Mouse (Mus musculus) left cerebral cortex, adult 6 months (tissue): Measurements from ENCODE around the gene Zfp110. TPM values are rescaled to one million over a fixed set of nuclear protein-coding genes. Genes with fewer than 3 reads are reported as not detected.

Experiments
- long read RNA-seq, 2 experiments: library from polyadenylated mRNA; unstranded; transcript quantifications; one replicate each; pipeline ENCODE4 v2.0.0; 2019 to 2020
- polyA plus RNA-seq: library from polyadenylated mRNA; unstranded; fragments of <200 nt; fragmentation: Nextera tagmentation; gene quantifications from 2 replicates; pipeline ENCODE4 v1.2.3, GENCODE M21; 2021

Zfp110 gene
- 5.6 and 8.0 TPM in 2 replicates for polyA plus RNA-seq
- long read RNA-seq, experiment 1, transcript Zfp110-201 (8 exons, 3,591 nt): major isoform, 84 of 110 reads
- long read RNA-seq, experiment 1, transcript Zfp110-203 (3 exons, 603 nt): minor isoform, 5 of 110 reads
- long read RNA-seq, experiment 1, partial matches to known transcripts: 12 of 110 reads
- long read RNA-seq, experiment 1, other reads (novel, unspliced or antisense): 9 of 110 reads
- long read RNA-seq, experiment 2, transcript Zfp110-201 (8 exons, 3,591 nt): major isoform, 12 of 19 reads
- long read RNA-seq, experiment 2, partial matches to known transcripts: 0 of 19 reads
- long read RNA-seq, experiment 2, other reads (novel, unspliced or antisense): 6 of 19 reads

GRCm38 (mm10) chr7:12834162-12835120 is at the start of gene Zfp110:
TSS of gene Zfp110 (plus strand) at chr7:12834761.

GRCm38 (mm10) chr7:12802866-12803726 is 31.5 kb upstream of the Zfp110 start, which contains the start of gene Zscan18:
TSS of gene Zscan18 (minus strand) at chr7:12803635.

GRCm38 (mm10) chr7:12818521-12819295 is 15.9 kb upstream of the Zfp110 start, which contains the start of gene Zfp329:
TSS of gene Zfp329 (minus strand) at chr7:12818858.

GRCm38 (mm10) chr7:12880911-12881660 is 46.5 kb downstream of the Zfp110 start, which contains the start of gene Zfp128:
TSS of gene Zfp128 (plus strand) at chr7:12881177.

DNA sequence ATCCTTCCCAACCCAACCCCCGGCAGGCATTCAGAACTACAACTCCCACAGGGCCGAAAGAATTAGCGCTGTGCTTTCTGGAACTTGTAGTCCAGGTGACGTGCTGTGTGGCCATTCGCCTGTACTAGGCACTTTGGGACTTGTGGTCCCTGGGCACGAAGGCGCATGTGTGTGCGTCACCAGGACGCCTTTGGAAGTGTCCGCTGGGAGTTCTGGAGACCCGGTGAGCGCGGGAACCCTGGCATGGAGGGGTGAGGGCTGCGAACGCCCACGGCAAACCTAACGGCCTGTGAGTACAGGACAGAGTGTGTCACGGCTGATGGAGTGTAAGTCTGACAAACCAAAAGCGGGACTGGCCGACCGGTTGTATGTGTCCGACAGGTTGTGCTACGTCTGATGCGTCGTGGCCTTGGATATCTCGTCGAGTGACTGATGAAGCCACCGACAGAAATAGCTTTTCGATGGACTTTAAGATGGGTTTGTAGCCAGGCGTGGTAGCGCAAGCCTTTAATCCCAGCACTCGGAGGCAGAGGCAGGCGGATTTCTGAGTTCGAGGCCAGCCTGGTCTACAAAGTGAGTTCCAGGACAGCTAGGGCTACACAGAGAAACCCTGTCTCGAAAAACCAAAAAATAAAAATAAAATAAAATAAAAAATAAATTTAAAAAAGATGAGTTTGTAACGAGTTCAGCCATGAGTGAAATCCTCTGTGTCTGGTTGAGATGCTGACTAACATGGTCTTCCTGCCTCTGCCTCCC is 63.3 kb downstream of the Zfp110 start, which contains the start of gene Zscan22:
Zscan22 (plus strand) TSS at position 161 of the 756 bp plus-strand sequence.

Other genes starting within 250 kb of the Zfp110 start
- gene Vmn2r53, start 226.0 kb upstream of the Zfp110 start, polyA plus RNA-seq: 0.01 TPM in 1 of 2 replicates, not detected in the other
- gene Vmn2r54, start 194.4 kb upstream of the Zfp110 start, polyA plus RNA-seq: not detected in 2 replicates
- not detected in 2 replicates for gene Vmn2r55, start 149.8 kb upstream of the Zfp110 start, polyA plus RNA-seq
- not detected in 2 replicates for gene Vmn2r56, start 99.8 kb upstream of the Zfp110 start, polyA plus RNA-seq
- gene Zscan18, start 31.1 kb upstream of the Zfp110 start, polyA plus RNA-seq: 5.4 and 7.1 TPM in 2 replicates
- gene Zfp329, start 15.9 kb upstream of the Zfp110 start, polyA plus RNA-seq: 9.1 and 9.8 TPM in 2 replicates
- 3.0 and 3.7 TPM in 2 replicates for gene Zfp128, start 46.4 kb downstream of the Zfp110 start, polyA plus RNA-seq
- 9.4 and 10.1 TPM in 2 replicates for gene Zscan22, start 63.1 kb downstream of the Zfp110 start, polyA plus RNA-seq
- 501 and 651 TPM in 2 replicates for gene Rps5, start 87.5 kb downstream of the Zfp110 start, polyA plus RNA-seq
- gene Rnf225, start 92.7 kb downstream of the Zfp110 start, polyA plus RNA-seq: 0.72 and 0.75 TPM in 2 replicates
- gene Zfp324, start 131.1 kb downstream of the Zfp110 start, polyA plus RNA-seq: 2.1 and 2.2 TPM in 2 replicates
- 3.5 and 3.7 TPM in 2 replicates for gene Zfp446, start 143.1 kb downstream of the Zfp110 start, polyA plus RNA-seq
- gene Slc27a5, start 163.4 kb downstream of the Zfp110 start, polyA plus RNA-seq: not detected in 2 replicates
- gene Trim28, start 164.4 kb downstream of the Zfp110 start, polyA plus RNA-seq: 54.8 and 98.3 TPM in 2 replicates
- 7.8 and 11.4 TPM in 2 replicates for gene Zbtb45, start 175.3 kb downstream of the Zfp110 start, polyA plus RNA-seq
- gene Chmp2a, start 200.0 kb downstream of the Zfp110 start, polyA plus RNA-seq: 313 and 375 TPM in 2 replicates
- 24.0 and 50.3 TPM in 2 replicates for gene Ube2m, start 203.5 kb downstream of the Zfp110 start, polyA plus RNA-seq
- gene Mzf1, start 220.0 kb downstream of the Zfp110 start, polyA plus RNA-seq: 6.9 and 8.3 TPM in 2 replicates